Mouse (Mus musculus): ENCODE results near the gene Reep3. TPM values are rescaled to one million over a fixed set of nuclear protein-coding genes. Genes with fewer than 3 reads are reported as not detected.

The Reep3 gene
- polyA plus RNA-seq, 1 experiment from 2014 or later: 28.7 TPM

DNA sequence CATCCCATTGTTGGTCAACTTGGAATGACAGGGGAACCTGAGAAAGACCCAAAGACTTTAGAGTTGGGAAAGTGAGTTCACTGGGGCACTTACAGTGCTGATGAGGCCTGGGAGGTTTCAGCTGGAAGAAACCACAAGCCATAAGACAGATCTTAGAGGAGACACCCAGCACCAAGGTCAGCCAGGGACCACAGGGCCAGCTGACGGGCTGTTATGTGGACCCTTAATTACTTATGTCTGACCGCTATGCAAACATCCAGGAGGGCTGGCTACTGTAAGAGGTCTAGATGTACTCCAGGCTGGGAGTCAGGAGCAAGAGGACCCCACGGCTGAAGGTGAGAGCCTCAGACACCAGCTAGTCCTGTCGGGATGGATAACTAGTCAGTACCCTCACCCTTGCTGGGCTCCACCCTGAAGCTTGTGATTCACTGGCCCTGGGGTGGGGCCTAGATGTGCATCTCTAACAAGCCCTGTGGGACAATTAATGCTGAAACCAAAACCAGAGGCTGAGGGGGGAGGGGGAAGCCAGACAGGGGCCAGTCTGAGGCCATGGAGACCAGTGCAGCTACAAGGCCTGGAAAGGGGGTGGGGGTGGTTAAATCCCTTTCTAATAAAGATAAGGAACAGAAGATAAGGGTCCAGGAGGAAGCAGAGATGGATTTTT lies 80.0 kb downstream of the Reep3 start:
- H3K4me1 ChIP-seq (ENCODE audit: control insufficient read depth in 2 of 2, insufficient read depth in 2 of 2, low read length in 2 of 2): peaks cover 11 to 19% of the 10 kb centered on the region in 2 experiments
- H3K4me2 ChIP-seq (ENCODE audit: low read length): no peak overlapping the region
- ATAC-seq (ENCODE audit: insufficient number of reproducible peaks, insufficient read depth, low FRiP score, low read depth): 0 out of 2 replicates have a peak, but pooled peaks have one; percentile 31
- H3K9me3 ChIP-seq (ENCODE audit: control insufficient read depth, low read length): no peaks in the 10 kb centered on the region
- no peak overlapping the region for H3K9ac ChIP-seq (ENCODE audit: low read length)
- H3K4me3 ChIP-seq (ENCODE audit: control insufficient read depth in 1 of 2, insufficient read depth in 1 of 2, low read depth in 1 of 2, low read length in 2 of 2): no peak overlapping the region
- H3K27ac ChIP-seq (replicated peaks in 1 of 2; ENCODE audit: control insufficient read depth in 1 of 2, insufficient read depth in 1 of 2, low read depth in 2 of 2, low read length in 2 of 2): peak overlapping the region in 1 of 2 experiments; percentile 29; a peak in 1 of 4 replicates
- 59% methylated on average over 4 of the region's 4 CpGs for WGBS
- H3K36me3 ChIP-seq (ENCODE audit: control insufficient read depth, insufficient read depth, low read length): peaks cover 38% of the 10 kb centered on the region
- H3K27me3 ChIP-seq (ENCODE audit: control insufficient read depth, insufficient read depth, low read length): no peaks in the 10 kb centered on the region

DNA sequence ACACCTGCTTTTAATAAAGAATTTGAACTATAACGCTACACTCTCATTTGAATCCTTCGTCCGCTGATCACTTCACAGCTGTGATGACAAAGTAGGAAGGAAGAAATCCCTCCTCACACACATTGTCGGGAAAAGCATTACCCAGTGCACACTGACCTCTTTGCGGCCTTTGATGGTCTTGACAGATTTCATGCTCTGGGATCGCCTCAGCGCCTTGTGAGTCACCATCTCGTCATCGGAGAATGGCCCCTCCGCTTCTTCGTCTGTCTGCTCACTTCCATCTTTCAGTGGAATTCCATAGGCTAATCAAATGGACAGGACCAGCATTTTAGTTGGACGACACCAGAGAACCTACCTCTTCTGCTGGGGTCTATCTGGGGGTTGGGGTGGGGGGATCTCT lies 82.0 kb downstream of the Reep3 start:
- Histone ChIP-seq H3K9me3 (ENCODE audit: control insufficient read depth, low read length) (no peaks in the 10 kb centered on the region), H3K4me1 (ENCODE audit: control insufficient read depth in 2 of 2, insufficient read depth in 2 of 2, low read length in 2 of 2) (peaks cover 11 to 19% of the 10 kb centered on the region in 2 experiments), H3K36me3 (ENCODE audit: control insufficient read depth, insufficient read depth, low read length) (peaks cover 23% of the 10 kb centered on the region), H3K4me2 (ENCODE audit: low read length) (no peak overlapping the region), H3K9ac (ENCODE audit: low read length) (no peak overlapping the region), H3K27ac (replicated peaks in 1 of 2; ENCODE audit: control insufficient read depth in 1 of 2, insufficient read depth in 1 of 2, low read depth in 2 of 2, low read length in 2 of 2) (no peak overlapping the region), H3K27me3 (ENCODE audit: control insufficient read depth, insufficient read depth, low read length) (no peaks in the 10 kb centered on the region), H3K4me3 (ENCODE audit: control insufficient read depth in 1 of 2, insufficient read depth in 1 of 2, low read depth in 1 of 2, low read length in 2 of 2) (no peak overlapping the region)
- 72% methylated on average over 12 of the region's 12 CpGs for WGBS
- no peak for ATAC-seq (ENCODE audit: insufficient number of reproducible peaks, insufficient read depth, low FRiP score, low read depth)

- no peak for ATAC-seq (ENCODE audit: insufficient number of reproducible peaks, insufficient read depth, low FRiP score, low read depth)
- H3K27me3 ChIP-seq (ENCODE audit: control insufficient read depth, insufficient read depth, low read length): no peaks in the 10 kb centered on the region
- no peak overlapping the region for H3K9ac ChIP-seq (ENCODE audit: low read length)
- WGBS: 89% methylated on average over 12 of the region's 12 CpGs
- no peaks in the 10 kb centered on the region for H3K9me3 ChIP-seq (ENCODE audit: control insufficient read depth, low read length)
- peaks cover 23% of the 10 kb centered on the region for H3K36me3 ChIP-seq (ENCODE audit: control insufficient read depth, insufficient read depth, low read length)
- H3K27ac ChIP-seq (replicated peaks in 1 of 2; ENCODE audit: control insufficient read depth in 1 of 2, insufficient read depth in 1 of 2, low read depth in 2 of 2, low read length in 2 of 2): no peak overlapping the region
- no peaks in the 10 kb centered on the region for H3K4me1 ChIP-seq (ENCODE audit: control insufficient read depth in 2 of 2, insufficient read depth in 2 of 2, low read length in 2 of 2)
- H3K4me2 ChIP-seq (ENCODE audit: low read length): no peak overlapping the region
- no peak overlapping the region for H3K4me3 ChIP-seq (ENCODE audit: control insufficient read depth in 1 of 2, insufficient read depth in 1 of 2, low read depth in 1 of 2, low read length in 2 of 2)
These were observed 86.2 kb downstream of the Reep3 start for GRCm38 (mm10) chr10:67010521-67010920.

- ATAC-seq (ENCODE audit: insufficient number of reproducible peaks, insufficient read depth, low FRiP score, low read depth): no peak
- peaks cover 17 to 35% of the 10 kb centered on the region in 2 experiments for H3K4me1 ChIP-seq (ENCODE audit: control insufficient read depth in 2 of 2, insufficient read depth in 2 of 2, low read length in 2 of 2)
- H3K27ac ChIP-seq (replicated peaks in 1 of 2; ENCODE audit: control insufficient read depth in 1 of 2, insufficient read depth in 1 of 2, low read depth in 2 of 2, low read length in 2 of 2): peak overlapping the region; percentile 93 to 99
- 2% methylated on average over 12 of the region's 12 CpGs for WGBS
- H3K36me3 ChIP-seq (ENCODE audit: control insufficient read depth, insufficient read depth, low read length): peaks cover 3% of the 10 kb centered on the region
- peak overlapping the region; percentile 77 for H3K9ac ChIP-seq (ENCODE audit: low read length)
- peak overlapping the region; percentile 5 to 36; a peak in 3 of 4 replicates for H3K4me3 ChIP-seq (ENCODE audit: control insufficient read depth in 1 of 2, insufficient read depth in 1 of 2, low read depth in 1 of 2, low read length in 2 of 2)
- no peaks in the 10 kb centered on the region for H3K27me3 ChIP-seq (ENCODE audit: control insufficient read depth, insufficient read depth, low read length)
- peak overlapping the region; percentile 79 for H3K4me2 ChIP-seq (ENCODE audit: low read length)
- no peaks in the 10 kb centered on the region for H3K9me3 ChIP-seq (ENCODE audit: control insufficient read depth, low read length)
These were observed 92.2 kb downstream of the Reep3 start for GRCm38 (mm10) chr10:67004527-67005042.

DNA sequence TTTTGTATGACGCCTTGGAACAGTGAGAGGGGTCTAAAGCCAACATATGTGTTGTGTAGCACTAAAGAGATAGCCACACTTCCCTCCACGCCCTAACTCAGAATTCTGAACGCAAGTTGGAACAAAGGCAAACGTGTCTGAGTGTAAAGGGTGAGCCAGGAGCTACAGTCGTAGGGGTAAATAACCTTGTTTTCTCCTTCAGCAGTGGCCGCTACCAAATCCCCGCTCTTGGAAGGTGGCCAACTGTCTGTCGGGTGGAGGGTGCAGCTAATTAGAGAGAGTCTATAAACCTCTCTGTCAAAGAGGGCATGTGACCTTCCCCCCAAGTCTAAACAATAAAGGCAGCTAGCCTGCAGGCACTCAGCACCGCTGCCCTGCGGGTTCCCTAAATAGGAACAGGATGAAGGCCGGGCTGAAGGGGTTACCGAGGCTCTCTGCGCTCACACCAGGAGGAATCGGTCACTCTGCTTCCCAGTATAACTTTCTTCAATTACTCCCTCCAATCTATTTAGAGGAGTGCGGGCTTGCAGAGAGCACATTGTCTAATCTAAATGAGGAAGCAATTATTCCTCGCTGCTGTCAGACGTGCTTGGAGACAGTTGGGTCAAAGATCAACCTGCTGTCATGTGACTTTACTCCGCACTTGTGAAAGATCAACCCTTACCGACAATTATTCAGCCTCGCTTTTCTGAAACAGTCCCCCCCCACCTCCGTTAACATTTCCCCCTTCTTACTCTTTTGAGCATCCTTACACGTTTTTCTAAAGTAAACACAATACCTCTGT lies 92.8 kb downstream of the Reep3 start:
- ATAC-seq (ENCODE audit: insufficient number of reproducible peaks, insufficient read depth, low FRiP score, low read depth): peak; percentile 72
- Histone ChIP-seq H3K4me3 (ENCODE audit: control insufficient read depth in 1 of 2, insufficient read depth in 1 of 2, low read depth in 1 of 2, low read length in 2 of 2) (peak overlapping the region; percentile 5 to 36; a peak in 3 of 4 replicates), H3K4me2 (ENCODE audit: low read length) (peak overlapping the region; percentile 79), H3K27me3 (ENCODE audit: control insufficient read depth, insufficient read depth, low read length) (no peaks in the 10 kb centered on the region), H3K27ac (replicated peaks in 1 of 2; ENCODE audit: control insufficient read depth in 1 of 2, insufficient read depth in 1 of 2, low read depth in 2 of 2, low read length in 2 of 2) (peak overlapping the region; percentile 93 to 99), H3K36me3 (ENCODE audit: control insufficient read depth, insufficient read depth, low read length) (peaks cover 2% of the 10 kb centered on the region), H3K9ac (ENCODE audit: low read length) (peak overlapping the region; percentile 77), H3K4me1 (ENCODE audit: control insufficient read depth in 2 of 2, insufficient read depth in 2 of 2, low read length in 2 of 2) (peaks cover 17 to 35% of the 10 kb centered on the region in 2 experiments), H3K9me3 (ENCODE audit: control insufficient read depth, low read length) (no peaks in the 10 kb centered on the region)
- under 1% methylated on average over 22 of the region's 22 CpGs for WGBS

- Histone ChIP-seq H3K27ac (replicated peaks in 1 of 2; ENCODE audit: control insufficient read depth in 1 of 2, insufficient read depth in 1 of 2, low read depth in 2 of 2, low read length in 2 of 2) (peak overlapping the region; percentile 93 to 99), H3K4me3 (ENCODE audit: control insufficient read depth in 1 of 2, insufficient read depth in 1 of 2, low read depth in 1 of 2, low read length in 2 of 2) (peak overlapping the region; percentile 36 to 47), H3K4me1 (ENCODE audit: control insufficient read depth in 2 of 2, insufficient read depth in 2 of 2, low read length in 2 of 2) (peaks cover 17 to 35% of the 10 kb centered on the region in 2 experiments), H3K36me3 (ENCODE audit: control insufficient read depth, insufficient read depth, low read length) (no peaks in the 10 kb centered on the region), H3K27me3 (ENCODE audit: control insufficient read depth, insufficient read depth, low read length) (no peaks in the 10 kb centered on the region), H3K9me3 (ENCODE audit: control insufficient read depth, low read length) (no peaks in the 10 kb centered on the region), H3K4me2 (ENCODE audit: low read length) (peak overlapping the region; percentile 79), H3K9ac (ENCODE audit: low read length) (peak overlapping the region; percentile 77)
- 2% methylated on average over 25 of the region's 25 CpGs for WGBS
- ATAC-seq (ENCODE audit: insufficient number of reproducible peaks, insufficient read depth, low FRiP score, low read depth): peak; percentile 72
These were observed 93.6 kb downstream of the Reep3 start for GRCm38 (mm10) chr10:67003009-67003742.

Measured in heart, embryonic 14.5 days (tissue).